Mouse (Mus musculus): ENCODE results near the gene Tmem88b. TPM values are rescaled to one million over a fixed set of nuclear protein-coding genes. Genes with fewer than 3 reads are reported as not detected.
"Not testable (repeated sequence)": the region's sequence is repeated elsewhere in the genome, so short reads cannot be mapped to it uniquely, and the experiment has no call there.

Gene Tmem88b
- polyA plus RNA-seq, 2 experiments, result 0.67 to 2.0 TPM

DNA sequence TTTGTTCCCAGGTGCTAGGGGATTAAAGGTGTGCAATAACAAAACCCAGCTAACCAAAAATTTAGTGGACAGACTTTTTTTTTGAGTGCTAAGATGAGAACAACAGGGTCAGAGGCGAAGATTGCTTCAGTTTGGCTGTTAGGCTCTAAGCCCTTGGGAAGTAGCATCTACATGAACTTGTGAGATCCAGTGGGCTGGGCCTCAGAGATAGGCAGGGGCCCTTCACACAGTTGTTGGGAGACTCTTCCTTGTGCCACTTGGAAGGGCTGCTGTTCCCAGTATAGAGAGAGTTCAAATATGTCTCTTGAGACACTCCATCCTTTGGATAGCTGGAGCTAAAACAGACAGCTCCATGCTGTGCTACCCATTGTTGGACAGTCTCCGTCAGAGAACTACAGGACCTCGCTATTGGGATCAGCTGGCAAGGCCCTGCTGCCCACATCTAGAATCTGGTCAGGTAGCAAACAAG, 4.4 kb upstream of the Tmem88b start, which contains the start of gene Ankrd65:
TSS of gene Ankrd65 (plus strand) at position 419 of the 469 bp plus-strand sequence.
- H3K4me2 ChIP-seq (replicated peaks; ENCODE audit: low read depth, low read length, severe bottlenecking), result no peak within 1 kb of the TSS
- WGBS, result 74% methylated on average over 3 of the region's 3 CpGs
- H3K4me1 ChIP-seq (ENCODE audit: control insufficient read depth, insufficient read depth, low read length), result no peaks in the 10 kb centered on the region
- TF ChIP-seq POLR2A (IDR thresholded peaks at IDR 0.05; ENCODE audit: borderline replicate concordance, extremely low read depth, insufficient read depth, insufficient read length), result no peak
- H3K9ac ChIP-seq (ENCODE audit: low read depth, low read length, severe bottlenecking), result no peak within 1 kb of the TSS
- no peak within 1 kb of the TSS for H3K27ac ChIP-seq (replicated peaks; ENCODE audit: low read depth, low read length)
- ATAC-seq (ENCODE audit: low FRiP score, low read depth) (no peak), DNase-seq (ENCODE audit: low spot score) (no peak)
- H3K9me3 ChIP-seq (ENCODE audit: control insufficient read depth, low read length), result no peaks in the 10 kb centered on the region
- H3K27me3 ChIP-seq (ENCODE audit: control insufficient read depth, insufficient read depth, low read length), result no peaks in the 10 kb centered on the region
- H3K36me3 ChIP-seq (ENCODE audit: control insufficient read depth, insufficient read depth, low read length), result no peaks in the 10 kb centered on the region
- H3K4me3 ChIP-seq (replicated peaks; ENCODE audit: low read length), result no peak within 1 kb of the TSS

DNA sequence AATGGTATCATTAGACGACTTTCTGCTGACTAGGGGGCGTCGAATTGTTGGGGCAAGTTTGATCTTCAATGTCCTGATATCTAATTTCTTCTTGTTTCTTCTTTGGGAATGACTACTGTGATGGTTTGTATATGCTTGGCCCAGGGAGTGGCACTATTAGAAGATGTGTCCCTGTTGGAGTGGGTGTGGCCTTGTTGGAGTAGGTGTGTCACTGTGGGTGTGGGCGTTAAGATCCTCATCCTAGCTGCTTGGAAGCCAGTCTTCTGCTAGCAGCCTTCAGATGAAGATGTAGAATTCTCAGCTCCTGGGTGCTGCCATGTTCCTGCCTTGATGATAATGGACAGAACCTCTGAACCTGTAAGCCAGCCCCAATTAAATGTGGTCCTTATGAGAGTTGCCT, 3.2 kb upstream of the Tmem88b start:
- WGBS, result 77% methylated on average over 4 of the region's 4 CpGs
- H3K4me2 ChIP-seq (replicated peaks; ENCODE audit: low read depth, low read length, severe bottlenecking); ATAC-seq (ENCODE audit: low FRiP score, low read depth); H3K36me3 ChIP-seq (ENCODE audit: control insufficient read depth, insufficient read depth, low read length); H3K27ac ChIP-seq (replicated peaks; ENCODE audit: low read depth, low read length); H3K9ac ChIP-seq (ENCODE audit: low read depth, low read length, severe bottlenecking); H3K27me3 ChIP-seq (ENCODE audit: control insufficient read depth, insufficient read depth, low read length); H3K4me1 ChIP-seq (ENCODE audit: control insufficient read depth, insufficient read depth, low read length); DNase-seq (ENCODE audit: low spot score); H3K4me3 ChIP-seq (replicated peaks; ENCODE audit: low read length); H3K9me3 ChIP-seq (ENCODE audit: control insufficient read depth, low read length): not testable (repeated sequence)

DNA sequence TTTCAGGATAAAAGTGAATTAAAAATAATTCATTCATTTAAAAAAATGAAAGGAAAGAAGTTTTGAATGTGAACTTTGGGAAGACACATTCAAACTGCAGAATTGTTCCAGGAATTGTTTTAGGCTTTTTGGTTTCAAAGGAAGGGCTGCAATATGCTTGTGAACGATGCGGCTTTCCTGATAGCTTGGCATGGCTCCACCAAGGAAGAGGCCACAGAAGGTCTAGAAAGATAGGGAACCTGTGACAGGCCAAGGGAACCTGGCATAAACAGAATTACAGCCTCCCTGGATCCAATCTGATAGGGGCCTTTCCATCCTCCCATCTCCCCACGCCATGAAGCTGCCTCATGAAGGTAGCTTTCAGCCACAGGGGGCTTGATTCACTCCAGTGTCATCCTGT, 2.6 kb upstream of the Tmem88b start:
- H3K4me2 ChIP-seq (replicated peaks; ENCODE audit: low read depth, low read length, severe bottlenecking), result no peak overlapping the region

DNA sequence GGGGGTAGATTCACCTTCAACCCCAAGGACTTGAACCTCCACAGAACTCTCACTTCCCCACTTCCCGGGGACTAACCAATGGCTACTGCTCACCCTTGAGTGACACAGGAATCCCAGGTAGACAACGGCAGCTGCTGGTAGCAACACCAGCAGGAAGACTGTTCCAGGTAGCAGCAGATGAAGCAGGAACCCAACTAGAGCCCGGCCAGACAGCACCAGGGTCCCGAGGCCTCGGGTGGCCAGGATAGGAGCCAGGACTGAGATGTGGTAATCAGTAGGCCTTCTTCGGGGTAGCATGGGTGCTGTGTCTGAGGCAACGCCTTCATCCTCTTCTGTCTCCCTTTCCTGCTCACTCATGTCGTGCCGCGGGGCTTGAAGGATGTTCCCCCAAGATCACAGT, 428 bp downstream of the Tmem88b start:
- Histone ChIP-seq H3K4me3 (replicated peaks; ENCODE audit: low read length) (no peak overlapping the region), H3K4me1 (ENCODE audit: control insufficient read depth, insufficient read depth, low read length) (peaks cover 3% of the 10 kb centered on the region; the same call in 1 of the 2 replicates), H3K36me3 (ENCODE audit: control insufficient read depth, insufficient read depth, low read length) (no peaks in the 10 kb centered on the region), H3K9me3 (ENCODE audit: control insufficient read depth, low read length) (no peaks in the 10 kb centered on the region), H3K27ac (replicated peaks; ENCODE audit: low read depth, low read length) (no peak overlapping the region), H3K4me2 (replicated peaks; ENCODE audit: low read depth, low read length, severe bottlenecking) (no peak overlapping the region), H3K27me3 (ENCODE audit: control insufficient read depth, insufficient read depth, low read length) (no peaks in the 10 kb centered on the region), H3K9ac (ENCODE audit: low read depth, low read length, severe bottlenecking) (no peak overlapping the region)
- DNase-seq (ENCODE audit: low spot score), result no peak
- no peak for ATAC-seq (ENCODE audit: low FRiP score, low read depth)
- WGBS, result 87% methylated on average over 10 of the region's 10 CpGs
- no peak for TF ChIP-seq POLR2A (IDR thresholded peaks at IDR 0.05; ENCODE audit: borderline replicate concordance, extremely low read depth, insufficient read depth, insufficient read length)

More for the DNA sequence above, 2.6 kb upstream of the Tmem88b start:
- H3K9me3 ChIP-seq (ENCODE audit: control insufficient read depth, low read length), result no peaks in the 10 kb centered on the region
- 72% methylated on average over 3 of the region's 3 CpGs for WGBS
- no peak for DNase-seq (ENCODE audit: low spot score)
- peaks cover 3% of the 10 kb centered on the region; the same call in 1 of the 2 replicates for H3K4me1 ChIP-seq (ENCODE audit: control insufficient read depth, insufficient read depth, low read length)
- H3K27me3 ChIP-seq (ENCODE audit: control insufficient read depth, insufficient read depth, low read length), result no peaks in the 10 kb centered on the region
- no peak overlapping the region for H3K9ac ChIP-seq (ENCODE audit: low read depth, low read length, severe bottlenecking)
- no peak for ATAC-seq (ENCODE audit: low FRiP score, low read depth)
- no peak overlapping the region for H3K4me3 ChIP-seq (replicated peaks; ENCODE audit: low read length)
- no peaks in the 10 kb centered on the region for H3K36me3 ChIP-seq (ENCODE audit: control insufficient read depth, insufficient read depth, low read length)
- H3K27ac ChIP-seq (replicated peaks; ENCODE audit: low read depth, low read length), result no peak overlapping the region
- TF ChIP-seq POLR2A (IDR thresholded peaks at IDR 0.05; ENCODE audit: borderline replicate concordance, extremely low read depth, insufficient read depth, insufficient read length), result no peak

DNA sequence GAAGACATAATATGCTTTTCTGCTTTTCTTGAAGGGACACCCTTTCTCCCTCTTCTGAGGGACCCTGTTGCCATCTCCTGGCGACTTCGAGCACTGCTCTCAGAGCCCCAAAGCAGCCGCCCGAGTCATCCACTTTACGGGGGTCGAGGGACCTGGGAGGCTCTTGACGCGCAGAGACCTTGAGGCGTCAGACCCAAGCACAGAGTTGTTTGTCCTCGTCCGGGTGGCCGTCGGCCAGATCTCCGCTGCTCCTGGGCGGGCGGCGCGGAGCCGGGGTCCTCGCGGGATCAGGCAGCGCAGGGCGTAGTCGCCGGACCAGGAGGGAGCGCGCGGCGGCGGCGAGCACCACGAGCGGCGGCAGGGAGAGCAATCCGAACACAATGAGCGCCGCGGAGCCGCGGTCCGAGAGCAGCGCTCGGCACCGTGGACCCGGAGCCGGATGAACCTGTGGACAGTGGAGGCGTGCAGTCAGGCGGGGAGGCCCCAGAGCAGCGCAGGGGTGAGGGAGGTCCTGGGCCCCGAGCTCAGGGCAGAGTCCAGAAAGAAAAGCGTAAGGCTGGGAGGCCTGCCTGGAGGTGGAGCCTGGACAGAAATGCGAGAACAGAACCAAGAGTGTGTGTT, 1.5 kb downstream of the Tmem88b start:
- peak overlapping the region; percentile 71 for H3K4me2 ChIP-seq (replicated peaks; ENCODE audit: low read depth, low read length, severe bottlenecking)
- peak; percentile 74 for DNase-seq (ENCODE audit: low spot score)
- H3K4me1 ChIP-seq (ENCODE audit: control insufficient read depth, insufficient read depth, low read length), result peaks cover 3% of the 10 kb centered on the region; the same call in 1 of the 2 replicates
- peak; percentile 76 for ATAC-seq (ENCODE audit: low FRiP score, low read depth)
- WGBS, result under 1% methylated on average over 52 of the region's 52 CpGs
- H3K9ac ChIP-seq (ENCODE audit: low read depth, low read length, severe bottlenecking), result peak overlapping the region; percentile 82
- no peaks in the 10 kb centered on the region for H3K9me3 ChIP-seq (ENCODE audit: control insufficient read depth, low read length)
- H3K4me3 ChIP-seq (replicated peaks; ENCODE audit: low read length), result peak overlapping the region; percentile 59
- no peaks in the 10 kb centered on the region for H3K36me3 ChIP-seq (ENCODE audit: control insufficient read depth, insufficient read depth, low read length)
- 0 out of 2 replicates have a peak, but pooled peaks have one; percentile 27 for TF ChIP-seq POLR2A (IDR thresholded peaks at IDR 0.05; ENCODE audit: borderline replicate concordance, extremely low read depth, insufficient read depth, insufficient read length)
- H3K27me3 ChIP-seq (ENCODE audit: control insufficient read depth, insufficient read depth, low read length), result no peaks in the 10 kb centered on the region
- peak overlapping the region; percentile 70 for H3K27ac ChIP-seq (replicated peaks; ENCODE audit: low read depth, low read length)
